Mouse (Mus musculus) layer of hippocampus, postnatal 36 days (tissue): ENCODE results near the gene Tuba1a. TPM values are rescaled to one million over a fixed set of nuclear protein-coding genes. Genes with fewer than 3 reads are reported as not detected.
"Not testable (repeated sequence)": the region's sequence is repeated elsewhere in the genome, so short reads cannot be mapped to it uniquely, and the experiment has no call there.

Experiments
- DNase-seq, 2 experiments: peaks; one replicate each; pipeline ENCODE4 v3.0.0; 2022
- total RNA-seq, 2 experiments: library from RNA; stranded (reverse); gene quantifications; 2 replicates each; pipeline ENCODE4 v1.2.3; 2021

The Tuba1a gene
- total RNA-seq, 2 experiments from 2014 or later: 868 to 949 TPM

- peak; percentile 54 to 55 for DNase-seq
These were observed 1.1 kb upstream of the Tuba1a start for GRCm38 (mm10) chr15:98954425-98955253.

DNA sequence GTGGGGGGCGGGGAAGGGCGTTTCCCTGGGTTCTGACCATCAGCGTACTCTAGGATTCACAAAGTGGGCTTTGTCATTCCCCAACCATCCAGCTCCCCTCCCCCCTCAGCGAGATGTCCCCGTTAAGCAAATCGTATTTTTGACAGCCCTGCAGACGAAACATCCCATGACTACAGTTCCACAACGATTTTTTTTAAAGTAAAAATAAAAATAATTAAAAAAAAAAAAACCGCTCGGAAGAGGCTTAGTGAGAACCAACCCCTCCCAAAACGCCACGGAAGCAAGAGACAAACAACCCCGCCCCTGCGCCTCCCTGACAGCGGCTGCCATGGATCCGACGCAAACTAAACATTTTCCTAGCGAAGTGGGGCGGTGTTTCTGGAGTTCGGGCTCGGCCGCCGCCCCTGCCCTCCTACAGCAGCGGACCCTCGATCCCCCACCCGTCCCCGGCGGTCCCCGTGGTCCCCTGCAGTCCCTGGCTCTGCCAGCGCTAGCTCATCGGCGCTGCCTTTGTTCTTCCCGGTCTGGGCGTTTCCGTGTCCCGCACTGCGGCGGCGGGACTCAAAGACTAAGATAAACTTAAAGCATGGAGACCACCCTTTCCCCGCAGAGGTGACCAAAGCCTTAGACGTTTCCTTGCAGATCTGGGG is 627 bp downstream of the Tuba1a start:
- no peak for DNase-seq

DNA sequence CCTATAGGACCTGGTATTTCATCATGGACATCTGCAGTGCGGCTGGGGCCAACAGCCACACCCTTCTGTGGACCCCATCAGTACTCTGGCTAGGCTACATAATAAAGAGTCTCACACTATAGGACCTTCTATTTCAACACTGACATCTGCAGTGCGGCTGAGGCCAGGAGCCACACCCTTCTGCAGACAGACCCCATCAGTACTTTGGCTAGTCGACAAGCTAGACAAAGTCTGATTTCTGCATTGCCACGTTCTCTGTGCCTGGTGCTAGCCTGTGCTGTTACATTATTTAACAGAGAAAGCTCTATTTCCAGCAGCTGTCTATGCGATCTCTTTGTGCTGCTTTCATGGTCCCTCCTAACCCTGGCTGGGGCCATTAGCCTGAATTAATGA is 1.4 kb downstream of the Tuba1a start:
- no peak for DNase-seq

DNA sequence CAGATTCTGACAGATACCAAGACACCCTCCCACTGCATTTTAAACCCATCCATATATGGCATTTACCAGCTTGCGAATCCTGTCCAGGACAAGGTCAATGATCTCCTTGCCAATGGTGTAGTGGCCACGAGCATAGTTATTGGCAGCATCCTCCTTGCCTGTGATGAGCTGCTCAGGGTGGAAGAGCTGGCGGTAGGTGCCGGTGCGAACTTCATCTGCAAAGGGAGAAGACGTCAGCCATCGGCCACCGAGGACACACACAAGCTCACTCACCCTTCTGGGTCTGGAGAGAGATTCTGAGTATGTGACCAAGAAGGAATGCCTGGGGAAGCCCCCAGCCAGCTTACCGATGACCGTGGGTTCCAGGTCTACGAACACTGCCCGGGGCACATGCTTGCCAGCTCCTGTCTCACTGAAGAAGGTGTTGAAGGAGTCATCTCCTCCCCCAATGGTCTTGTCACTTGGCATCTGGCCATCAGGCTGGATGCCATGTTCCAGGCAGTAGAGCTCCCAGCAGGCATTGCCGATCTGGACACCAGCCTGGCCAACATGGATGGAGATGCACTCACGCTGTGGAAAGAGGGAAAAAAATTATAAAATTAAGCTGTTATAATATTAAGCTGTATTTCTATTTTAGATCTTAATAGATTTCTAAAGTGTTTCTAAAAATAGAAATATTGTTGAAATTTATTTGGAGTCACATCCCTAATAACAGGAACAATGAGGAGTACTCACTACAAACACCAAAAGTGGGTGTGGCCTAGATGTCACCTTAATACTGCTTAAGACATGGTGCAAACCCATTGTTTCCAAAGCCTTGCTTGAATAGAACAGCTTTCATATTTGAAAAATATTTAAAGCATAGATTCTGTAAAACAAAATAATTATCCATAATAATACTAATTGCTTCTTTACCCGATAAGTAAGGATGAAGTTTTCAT is 2.1 kb downstream of the Tuba1a start:
- DNase-seq: not testable (repeated sequence)

GRCm38 (mm10) chr15:98949607-98949892 is 4.0 kb downstream of the Tuba1a start:
- DNase-seq: no peak

- no peak for DNase-seq
These were observed 4.5 kb downstream of the Tuba1a start for GRCm38 (mm10) chr15:98948857-98949606.

DNA sequence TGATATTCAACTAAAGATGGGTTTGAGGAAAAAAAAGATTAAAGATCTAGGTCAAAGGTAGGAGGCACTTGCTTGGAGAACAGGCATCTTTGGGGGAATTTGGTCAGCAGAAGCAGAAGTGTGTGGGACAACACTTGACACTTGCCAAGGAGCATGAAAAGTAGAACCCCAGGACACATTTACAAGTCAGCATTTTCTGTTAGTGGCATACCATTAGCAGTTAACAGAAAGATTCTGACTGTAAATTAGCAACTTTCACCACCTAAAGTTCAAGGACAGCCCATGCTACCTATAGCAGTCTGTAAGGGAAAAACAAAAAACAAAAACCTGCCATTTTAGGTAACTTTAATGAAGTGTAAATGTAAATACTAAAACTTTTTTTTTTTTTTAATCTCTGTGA is 5.1 kb downstream of the Tuba1a start:
- no peak for DNase-seq

- no peak for DNase-seq
These were observed 5.6 kb downstream of the Tuba1a start for GRCm38 (mm10) chr15:98947884-98948283.

DNA sequence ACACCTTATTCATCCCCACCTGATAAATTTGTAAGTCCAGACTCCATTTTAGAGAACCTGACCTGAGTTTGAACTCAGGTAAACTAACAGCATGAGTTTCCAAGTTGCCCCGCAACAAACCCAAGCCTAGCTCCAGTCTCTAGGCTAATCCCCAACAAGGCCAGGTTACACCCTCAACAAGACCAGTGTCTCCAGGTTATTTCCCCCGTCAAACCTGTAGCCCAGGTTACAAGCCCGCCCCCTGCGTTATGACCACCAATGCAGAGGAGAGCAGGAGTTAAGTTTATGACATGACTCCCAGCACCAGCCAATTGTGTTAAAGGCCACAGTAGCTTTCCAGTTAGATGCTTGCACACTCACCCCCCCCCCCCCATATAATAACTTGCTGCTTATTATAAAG is 10.4 kb downstream of the Tuba1a start:
- DNase-seq: no peak

- DNase-seq: no peak
These were observed 11.4 kb downstream of the Tuba1a start for GRCm38 (mm10) chr15:98942081-98942480.

DNA sequence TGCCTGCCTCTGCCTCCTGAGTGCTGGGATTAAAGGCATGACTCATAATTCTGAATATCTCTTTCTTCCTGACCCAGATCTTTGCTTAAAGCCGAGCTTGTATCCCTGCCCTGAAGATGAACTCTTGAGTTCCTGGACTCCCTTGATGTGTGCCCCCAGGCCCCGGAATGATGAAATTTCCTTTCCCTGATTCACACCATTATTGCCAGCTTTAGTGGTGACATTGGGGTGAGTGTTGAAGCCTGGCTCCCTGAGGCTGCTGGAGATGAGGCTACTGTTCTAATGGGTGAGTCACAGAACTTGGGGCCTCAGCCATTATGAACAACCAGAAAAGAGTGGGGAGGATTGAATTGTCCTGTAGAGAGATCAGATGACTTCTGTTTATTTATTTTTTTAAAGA is 12.0 kb downstream of the Tuba1a start:
- no peak for DNase-seq

DNA sequence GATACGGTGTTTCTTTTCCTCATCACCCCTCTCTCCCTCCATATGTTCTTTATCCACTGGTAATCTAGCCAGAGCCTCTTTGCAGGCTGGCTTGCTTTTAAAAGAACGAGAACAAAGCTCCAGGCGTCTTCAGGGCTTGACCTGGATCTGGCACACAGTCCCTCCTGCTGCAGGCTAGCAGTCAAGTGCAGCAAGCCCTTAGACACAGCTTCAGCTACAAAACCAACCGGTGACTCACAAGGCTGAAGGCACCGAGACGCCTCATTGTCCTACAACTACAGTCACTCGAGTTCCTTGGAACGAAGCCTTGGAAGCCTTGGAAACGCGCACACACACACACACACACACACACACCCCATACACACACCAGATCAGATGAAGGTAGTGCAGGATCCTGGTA is 12.7 kb downstream of the Tuba1a start:
- DNase-seq: no peak

DNA sequence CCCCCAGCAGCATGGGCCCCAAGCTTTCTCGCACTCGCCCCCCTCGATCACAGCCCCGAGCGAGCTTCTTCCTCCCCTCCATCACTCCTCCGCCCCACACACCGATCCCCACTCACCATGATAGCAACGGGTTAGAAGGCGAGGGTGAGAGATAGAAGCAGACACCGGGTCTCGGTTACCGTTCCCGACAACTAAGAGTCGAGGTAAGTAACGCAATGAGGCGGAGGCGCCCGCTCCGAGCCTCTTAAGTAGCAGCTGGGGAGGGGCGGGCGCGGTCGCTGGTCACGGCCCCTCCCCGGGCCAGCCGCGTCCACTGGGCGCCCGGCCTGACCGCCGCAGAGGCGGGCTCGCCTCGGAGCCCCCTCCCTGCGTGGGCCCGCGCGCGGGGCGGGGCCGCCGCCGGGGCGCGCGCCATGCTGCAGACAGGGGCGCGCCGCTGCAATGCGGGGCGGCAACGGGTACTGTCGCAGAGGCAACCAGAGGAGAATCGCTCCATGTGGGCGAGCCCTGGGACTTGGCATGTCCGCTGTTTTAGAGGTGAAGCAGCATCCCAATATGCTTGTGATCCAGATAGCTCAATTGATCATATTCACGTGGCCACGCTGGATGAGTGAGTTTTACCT is 19.2 kb downstream of the Tuba1a start, which contains the start of gene Tuba1b:
Tuba1b (minus strand) TSS at position 349 of the 623 bp plus-strand sequence.
- peak; percentile 89 to 91 for DNase-seq

DNA sequence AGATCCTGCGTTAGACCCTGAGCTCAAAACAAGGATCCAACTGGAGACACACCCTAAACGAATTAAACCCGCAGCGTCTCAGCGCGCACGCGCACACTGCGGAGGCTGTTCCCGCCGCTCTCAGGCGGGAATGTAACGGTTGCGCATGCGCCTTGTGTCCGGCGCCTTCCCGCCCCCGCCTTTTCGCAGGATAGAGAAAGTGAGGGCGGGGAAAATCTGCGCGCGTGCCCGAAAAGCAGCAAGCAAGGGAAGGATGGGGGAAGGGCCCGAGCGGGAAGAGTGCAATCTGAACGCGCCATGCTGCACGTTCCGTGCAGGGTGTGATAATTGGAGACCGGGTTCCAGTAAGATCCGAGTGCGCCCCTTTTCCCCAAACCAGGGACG is 19.7 kb downstream of the Tuba1a start:
- peak; percentile 94 for DNase-seq

DNA sequence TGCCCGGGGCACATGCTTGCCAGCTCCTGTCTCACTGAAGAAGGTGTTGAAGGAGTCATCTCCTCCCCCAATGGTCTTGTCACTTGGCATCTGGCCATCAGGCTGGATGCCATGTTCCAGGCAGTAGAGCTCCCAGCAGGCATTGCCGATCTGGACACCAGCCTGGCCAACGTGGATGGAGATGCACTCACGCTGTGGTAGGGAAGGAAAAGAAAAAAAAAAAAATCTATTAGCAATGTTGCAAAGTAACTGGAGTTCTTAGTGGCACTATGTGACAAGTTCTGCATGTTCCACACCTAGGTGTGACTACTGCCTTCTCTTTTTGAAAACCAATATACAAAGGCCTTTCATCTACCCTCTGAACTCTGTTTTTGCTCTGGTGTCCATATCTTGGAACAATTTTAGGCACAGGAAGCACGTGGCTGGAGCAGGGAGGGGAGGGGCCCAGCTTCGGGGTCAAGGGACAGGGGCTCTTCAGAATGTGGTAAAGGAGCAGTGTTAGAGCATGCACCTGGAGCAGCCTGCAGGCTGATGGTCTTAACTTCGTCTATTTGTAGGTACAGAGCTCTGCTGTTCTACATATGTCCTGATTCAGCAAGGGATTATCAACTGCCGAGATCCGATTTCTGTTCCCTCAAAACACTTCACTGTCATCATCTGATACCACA is 20.4 kb downstream of the Tuba1a start:
- not testable (repeated sequence) for DNase-seq

GRCm38 (mm10) chr15:98930998-98931397 is 22.5 kb downstream of the Tuba1a start:
- DNase-seq: no peak

GRCm38 (mm10) chr15:98930017-98930734 is 23.3 kb downstream of the Tuba1a start:
- no peak for DNase-seq

- DNase-seq: peak; percentile 50 to 53
These were observed 24.8 kb downstream of the Tuba1a start for GRCm38 (mm10) chr15:98928598-98929240.

DNA sequence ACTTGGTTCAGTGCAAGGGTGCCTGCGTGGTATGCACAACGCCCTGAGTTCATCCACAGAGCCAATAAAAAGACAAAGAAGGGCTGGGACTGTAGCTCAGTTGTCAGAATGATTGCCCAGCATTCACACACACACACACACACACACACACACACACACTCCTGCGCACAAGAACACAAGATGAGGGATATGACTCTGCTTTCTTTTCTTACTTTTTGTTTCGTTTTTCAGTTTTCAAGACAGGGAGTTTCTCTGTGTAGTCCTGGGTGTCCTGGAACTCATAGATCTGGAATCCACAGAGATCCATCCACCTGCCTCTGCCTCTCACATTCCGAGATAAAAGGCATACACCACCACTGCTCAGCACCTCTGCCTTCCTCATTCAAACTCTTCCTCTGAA is 25.9 kb downstream of the Tuba1a start:
- no peak for DNase-seq

- DNase-seq: no peak
These were observed 28.8 kb downstream of the Tuba1a start for GRCm38 (mm10) chr15:98924682-98925081.
